Mouse (Mus musculus): ENCODE measurements around the gene Wdpcp. TPM values are rescaled to one million over a fixed set of nuclear protein-coding genes. Genes with fewer than 3 reads are reported as not detected.

Gene Wdpcp
- polyA plus RNA-seq, 1 experiment from 2014 or later = 8.3 TPM

DNA sequence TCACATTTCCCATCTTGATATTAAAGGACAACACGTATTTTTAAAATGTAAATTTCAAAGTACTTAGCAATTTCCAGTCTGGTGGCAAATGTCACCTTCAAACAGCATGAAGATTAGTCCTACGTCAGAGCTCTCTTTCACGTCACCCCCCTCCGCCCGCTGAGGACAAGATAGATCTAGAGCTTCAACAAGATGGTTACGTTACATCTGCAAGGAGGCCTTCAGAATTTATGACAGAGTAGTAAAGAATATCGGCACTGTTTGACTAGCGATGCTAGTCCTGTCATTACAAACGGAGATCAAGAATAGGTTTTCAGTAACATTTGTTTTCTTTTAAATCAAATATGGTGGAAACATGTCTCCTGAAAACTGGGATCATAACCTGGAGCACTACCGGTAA is 1.1 kb upstream of the Wdpcp start:
- H3K36me3 ChIP-seq = peaks cover 4% of the 10 kb centered on the region; the same call in 1 of the 2 replicates
- H3K9ac ChIP-seq = peak overlapping the region; percentile 49; the same call in 1 of the 2 replicates
- no peaks in the 10 kb centered on the region for H3K9me3 ChIP-seq
- H3K27me3 ChIP-seq = no peaks in the 10 kb centered on the region
- WGBS = 6% methylated on average over 10 of the region's 10 CpGs
- peak overlapping the region; percentile 84; the same call in 1 of the 2 replicates for H3K27ac ChIP-seq
- peak overlapping the region; percentile 49 for H3K4me2 ChIP-seq
- H3K4me1 ChIP-seq = peaks cover 21% of the 10 kb centered on the region
- ATAC-seq (ENCODE audit: insufficient number of reproducible peaks, low FRiP score, low TSS enrichment, low read depth) = no peak
- peak overlapping the region; percentile 87 for H3K4me3 ChIP-seq

DNA sequence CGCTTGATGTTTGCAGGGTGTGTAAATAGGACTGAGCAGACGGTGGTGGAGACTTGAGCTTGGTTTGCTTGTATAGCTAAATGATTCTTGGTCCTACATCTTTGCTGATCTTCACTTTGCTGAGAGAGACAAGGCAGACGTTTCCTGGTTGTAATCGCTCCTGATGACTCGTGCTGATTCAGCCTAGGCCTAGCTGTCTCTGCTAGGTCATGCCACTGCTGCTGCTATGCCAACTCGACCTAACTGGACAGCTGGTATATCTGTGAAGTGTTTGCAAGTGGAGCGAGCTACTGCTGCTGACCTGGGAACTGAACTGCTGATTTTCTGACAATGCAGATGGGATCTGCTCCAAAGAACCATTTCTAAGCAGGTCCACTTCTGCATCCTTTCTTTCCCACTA is 9.4 kb downstream of the Wdpcp start:
- Histone ChIP-seq H3K27ac (no peak overlapping the region), H3K9me3 (no peaks in the 10 kb centered on the region), H3K4me2 (no peak overlapping the region), H3K4me1 (no peaks in the 10 kb centered on the region), H3K4me3 (no peak overlapping the region), H3K36me3 (no peaks in the 10 kb centered on the region), H3K27me3 (no peaks in the 10 kb centered on the region), H3K9ac (no peak overlapping the region)
- 68% methylated on average over 7 of the region's 7 CpGs for WGBS
- no peak for ATAC-seq (ENCODE audit: insufficient number of reproducible peaks, low FRiP score, low TSS enrichment, low read depth)

DNA sequence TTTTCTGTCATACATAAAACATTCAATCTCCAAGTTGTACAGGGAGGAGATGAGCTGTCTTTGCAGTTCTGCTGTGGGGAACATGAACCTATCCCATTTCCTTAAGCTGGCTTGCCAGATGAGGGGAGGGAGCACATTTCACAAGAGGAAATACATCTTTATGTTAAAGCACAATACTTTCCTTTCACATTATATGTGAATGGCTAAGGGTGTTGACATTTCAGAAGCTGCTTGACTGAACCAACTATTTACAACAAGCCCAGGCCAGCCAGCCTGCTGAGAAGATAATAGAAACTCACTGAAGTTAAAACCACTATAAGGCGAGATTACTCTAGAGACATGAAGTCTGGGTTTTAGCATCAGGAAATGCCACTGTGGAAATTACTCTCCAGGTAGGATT is 11.3 kb downstream of the Wdpcp start:
- Histone ChIP-seq H3K27ac (no peak overlapping the region), H3K4me3 (no peak overlapping the region), H3K36me3 (no peaks in the 10 kb centered on the region), H3K9me3 (no peaks in the 10 kb centered on the region), H3K27me3 (no peaks in the 10 kb centered on the region), H3K9ac (no peak overlapping the region), H3K4me2 (no peak overlapping the region), H3K4me1 (no peaks in the 10 kb centered on the region)
- 25% methylated on average over 1 of the region's 1 CpGs for WGBS
- ATAC-seq (ENCODE audit: insufficient number of reproducible peaks, low FRiP score, low TSS enrichment, low read depth) = no peak

DNA sequence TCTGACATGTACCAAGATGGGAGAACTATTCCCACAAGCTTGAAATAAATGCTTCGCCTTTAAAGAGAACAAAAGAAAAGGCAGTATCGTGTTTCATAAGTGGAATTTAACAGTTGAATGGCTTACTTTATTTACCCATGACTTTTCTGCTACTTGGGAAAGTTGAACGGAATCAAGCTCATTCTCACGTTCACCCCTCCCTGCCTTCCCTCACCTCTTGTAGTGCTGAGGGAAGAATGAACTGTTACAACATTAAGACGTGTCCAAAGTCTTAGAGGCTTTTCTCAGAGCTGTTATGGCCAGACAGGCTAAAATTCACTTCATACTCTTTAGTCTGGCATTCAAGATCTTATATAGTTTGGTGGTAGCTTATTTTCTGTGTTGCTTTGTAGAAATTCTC is 30.5 kb downstream of the Wdpcp start:
- no peaks in the 10 kb centered on the region for H3K27me3 ChIP-seq
- H3K36me3 ChIP-seq = no peaks in the 10 kb centered on the region
- H3K4me1 ChIP-seq = no peaks in the 10 kb centered on the region
- no peaks in the 10 kb centered on the region for H3K9me3 ChIP-seq
- H3K4me2 ChIP-seq = no peak overlapping the region
- 32% methylated on average over 5 of the region's 5 CpGs for WGBS
- no peak overlapping the region for H3K27ac ChIP-seq
- no peak overlapping the region for H3K4me3 ChIP-seq
- ATAC-seq (ENCODE audit: insufficient number of reproducible peaks, low FRiP score, low TSS enrichment, low read depth) = no peak
- H3K9ac ChIP-seq = no peak overlapping the region

DNA sequence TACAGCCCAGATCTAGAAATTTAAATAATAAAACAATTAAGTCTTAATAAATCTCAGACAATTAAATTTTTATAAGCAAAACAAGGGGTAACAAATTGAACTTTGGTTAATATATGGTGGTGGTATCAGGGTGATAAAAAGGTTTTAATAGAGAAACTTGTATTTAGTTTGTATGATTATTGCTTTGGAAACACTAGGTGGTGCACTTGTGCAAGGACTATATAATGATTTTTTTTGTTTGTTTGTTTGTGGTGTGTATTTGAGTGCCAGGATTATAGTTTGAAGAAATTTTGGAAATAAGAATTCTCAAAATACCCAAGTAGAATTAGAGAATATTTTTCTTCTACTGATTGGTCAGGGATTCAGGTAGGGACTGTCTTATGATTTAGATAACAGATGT is 43.9 kb downstream of the Wdpcp start:
- ATAC-seq (ENCODE audit: insufficient number of reproducible peaks, low FRiP score, low TSS enrichment, low read depth) = no peak
- Histone ChIP-seq H3K27me3 (no peaks in the 10 kb centered on the region), H3K9me3 (no peaks in the 10 kb centered on the region), H3K9ac (no peak overlapping the region), H3K36me3 (no peaks in the 10 kb centered on the region), H3K4me2 (no peak overlapping the region), H3K4me1 (no peaks in the 10 kb centered on the region), H3K27ac (no peak overlapping the region), H3K4me3 (no peak overlapping the region)

DNA sequence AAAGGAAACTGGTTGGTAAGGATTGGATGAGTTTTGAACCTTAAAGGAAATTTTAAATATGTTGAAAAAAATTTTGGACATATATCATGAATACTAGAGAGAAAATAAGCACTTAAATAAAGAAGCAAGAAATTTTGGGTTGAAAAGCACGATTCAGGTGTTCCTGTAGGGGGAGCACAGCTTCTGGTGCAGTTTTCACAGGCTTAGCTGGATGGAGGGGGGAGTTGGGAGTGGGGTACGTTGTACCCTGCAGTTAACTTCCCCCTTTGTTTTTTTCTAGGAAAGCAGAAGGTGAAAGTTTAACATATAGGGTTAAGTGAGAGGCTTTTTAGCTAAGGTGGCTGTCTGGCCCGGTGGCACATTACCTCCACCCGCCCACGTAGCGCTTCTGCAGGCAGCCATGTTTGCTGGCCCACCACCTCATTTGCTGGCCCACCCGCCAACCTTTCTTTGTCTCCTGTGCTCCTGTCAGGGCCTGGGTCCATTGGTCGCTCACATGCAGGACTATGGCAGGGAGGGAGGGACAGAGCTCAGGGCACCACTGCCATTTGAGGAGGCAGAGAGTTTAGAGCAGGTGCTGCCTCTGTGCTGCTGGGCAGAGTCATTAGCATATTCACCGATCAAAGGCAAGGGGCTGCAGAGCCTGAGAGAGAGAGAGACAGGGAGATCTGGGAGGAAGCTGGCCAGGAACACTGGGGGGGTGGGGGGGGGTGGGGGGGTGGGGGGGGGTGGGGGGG is 62.3 kb downstream of the Wdpcp start:
- H3K36me3 ChIP-seq = no peaks in the 10 kb centered on the region
- H3K9ac ChIP-seq = no peak overlapping the region
- no peak for ATAC-seq (ENCODE audit: insufficient number of reproducible peaks, low FRiP score, low TSS enrichment, low read depth)
- H3K4me3 ChIP-seq = no peak overlapping the region
- no peak overlapping the region for H3K4me2 ChIP-seq
- H3K27me3 ChIP-seq = no peaks in the 10 kb centered on the region
- H3K9me3 ChIP-seq = no peaks in the 10 kb centered on the region
- no peak overlapping the region for H3K27ac ChIP-seq
- H3K4me1 ChIP-seq = no peaks in the 10 kb centered on the region
- 67% methylated on average over 9 of the region's 9 CpGs for WGBS

DNA sequence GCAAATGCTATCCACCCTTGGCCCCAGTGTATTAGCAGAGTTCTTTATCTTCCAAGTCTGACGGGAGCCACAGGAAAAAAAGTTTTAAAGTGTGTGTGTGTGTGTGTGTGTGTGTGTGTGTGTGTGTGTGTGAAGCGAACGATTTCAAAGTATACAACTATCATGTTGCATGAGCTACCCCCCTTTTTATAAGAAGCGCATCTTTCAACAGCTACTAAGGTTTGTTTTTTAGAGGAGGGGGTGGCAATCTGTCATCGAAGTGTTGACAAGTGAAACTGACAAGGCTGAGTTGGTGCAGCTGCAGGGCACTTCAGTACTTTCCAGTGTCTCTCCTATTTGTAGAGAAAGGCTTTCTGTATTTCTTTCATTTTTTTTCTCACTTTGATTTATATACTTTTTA is 66.3 kb downstream of the Wdpcp start:
- Histone ChIP-seq H3K27me3 (no peaks in the 10 kb centered on the region), H3K4me3 (no peak overlapping the region), H3K4me2 (no peak overlapping the region), H3K9ac (no peak overlapping the region), H3K9me3 (no peaks in the 10 kb centered on the region), H3K36me3 (no peaks in the 10 kb centered on the region), H3K4me1 (no peaks in the 10 kb centered on the region), H3K27ac (no peak overlapping the region)
- WGBS = 20% methylated on average over 5 of the region's 5 CpGs
- no peak for ATAC-seq (ENCODE audit: insufficient number of reproducible peaks, low FRiP score, low TSS enrichment, low read depth)

DNA sequence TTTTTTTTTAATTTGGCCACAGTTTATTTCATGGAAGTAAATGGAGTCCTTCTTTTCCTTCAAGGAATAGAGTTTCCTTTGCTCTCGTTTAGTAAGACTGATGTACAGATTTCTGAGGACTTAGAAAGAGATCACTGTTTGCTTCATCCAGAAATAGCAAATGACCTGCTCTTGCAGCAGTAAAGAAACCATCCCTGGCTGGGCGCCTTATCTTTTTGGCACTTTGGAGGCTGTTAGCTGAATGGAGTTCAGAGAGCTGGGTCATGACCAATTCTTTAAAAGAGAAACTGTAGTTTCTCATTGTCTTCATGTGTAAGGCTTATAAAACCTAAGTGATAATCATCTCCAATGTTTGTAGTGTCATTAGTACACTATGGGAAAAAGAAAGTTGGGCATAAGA is 67.5 kb downstream of the Wdpcp start:
- Histone ChIP-seq H3K9ac (no peak overlapping the region), H3K4me1 (no peaks in the 10 kb centered on the region), H3K36me3 (no peaks in the 10 kb centered on the region), H3K9me3 (no peaks in the 10 kb centered on the region), H3K4me2 (no peak overlapping the region), H3K27ac (no peak overlapping the region), H3K4me3 (no peak overlapping the region), H3K27me3 (no peaks in the 10 kb centered on the region)
- no peak for ATAC-seq (ENCODE audit: insufficient number of reproducible peaks, low FRiP score, low TSS enrichment, low read depth)
- WGBS = 47% methylated on average over 2 of the region's 2 CpGs

DNA sequence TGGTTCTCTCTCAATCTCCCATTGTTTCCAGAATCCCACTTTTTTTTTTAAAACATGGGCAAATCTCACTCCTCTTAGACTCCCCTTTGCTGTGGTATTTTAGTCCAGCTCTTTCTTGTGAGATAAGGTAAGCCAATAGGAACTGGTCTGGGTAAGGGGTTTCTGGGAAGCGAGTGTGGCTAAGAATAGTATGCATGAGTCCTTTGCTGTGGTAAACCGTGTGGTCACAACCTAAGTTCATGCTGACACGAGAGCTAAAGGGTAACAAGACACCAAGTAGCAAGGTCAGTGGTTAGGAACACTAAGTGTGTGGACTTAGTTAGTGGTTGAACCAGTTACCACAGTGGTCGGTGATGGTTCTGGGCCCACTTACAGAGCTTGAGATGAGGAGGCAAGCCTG is 72.2 kb downstream of the Wdpcp start:
- no peak for ATAC-seq (ENCODE audit: insufficient number of reproducible peaks, low FRiP score, low TSS enrichment, low read depth)
- H3K4me1 ChIP-seq = no peaks in the 10 kb centered on the region
- 68% methylated on average over 4 of the region's 4 CpGs for WGBS

DNA sequence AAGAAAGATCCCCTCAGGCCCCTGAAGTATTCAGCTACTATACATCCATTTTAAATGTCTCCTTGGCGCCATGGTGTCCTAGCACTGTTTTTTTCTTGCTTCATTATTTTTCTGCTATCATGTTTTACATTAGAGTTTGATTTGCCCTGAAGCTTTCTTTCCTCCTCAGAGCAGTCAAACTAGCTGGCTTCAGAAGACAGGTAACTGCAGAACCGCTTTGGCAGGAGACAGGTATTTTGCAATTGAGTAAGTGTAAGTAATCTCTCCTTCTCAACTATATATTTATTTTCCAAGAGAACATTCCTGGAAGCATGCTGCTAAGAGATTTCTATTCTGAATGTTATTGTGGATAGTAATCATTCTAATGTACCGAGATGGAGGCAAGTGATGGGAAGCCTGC is 74.1 kb downstream of the Wdpcp start:
- H3K36me3 ChIP-seq = no peaks in the 10 kb centered on the region
- H3K9ac ChIP-seq = no peak overlapping the region
- H3K4me2 ChIP-seq = no peak overlapping the region
- WGBS = 73% methylated on average over 3 of the region's 3 CpGs
- no peak overlapping the region for H3K27ac ChIP-seq
- no peak for ATAC-seq (ENCODE audit: insufficient number of reproducible peaks, low FRiP score, low TSS enrichment, low read depth)
- H3K27me3 ChIP-seq = no peaks in the 10 kb centered on the region
- H3K4me1 ChIP-seq = no peaks in the 10 kb centered on the region
- H3K4me3 ChIP-seq = no peak overlapping the region
- H3K9me3 ChIP-seq = no peaks in the 10 kb centered on the region

More for the DNA sequence above, 72.2 kb downstream of the Wdpcp start:
- Histone ChIP-seq H3K9me3 (no peaks in the 10 kb centered on the region), H3K27me3 (no peaks in the 10 kb centered on the region), H3K9ac (no peak overlapping the region), H3K4me2 (no peak overlapping the region), H3K4me3 (no peak overlapping the region), H3K27ac (no peak overlapping the region), H3K36me3 (no peaks in the 10 kb centered on the region)

DNA sequence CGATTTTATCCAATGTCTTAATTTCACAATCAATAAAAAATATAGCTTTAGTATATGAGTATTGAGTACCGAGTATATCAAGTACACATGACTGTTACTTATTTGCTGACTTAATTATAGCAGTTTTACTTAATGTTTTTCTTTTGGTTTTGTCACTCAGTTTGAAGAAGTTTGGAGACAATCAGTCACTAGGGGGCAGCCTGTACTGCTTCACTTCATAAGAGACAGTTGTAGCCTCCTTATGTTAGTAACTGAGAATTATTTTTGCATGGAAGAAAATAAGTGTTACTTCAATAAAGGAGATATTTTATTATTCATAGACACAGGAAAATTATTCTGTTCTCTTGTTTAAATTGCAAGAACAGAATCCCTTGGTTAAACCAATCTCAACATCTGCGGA is 87.0 kb downstream of the Wdpcp start:
- Histone ChIP-seq H3K4me1 (no peaks in the 10 kb centered on the region), H3K27ac (no peak overlapping the region), H3K4me2 (no peak overlapping the region), H3K9me3 (no peaks in the 10 kb centered on the region), H3K9ac (no peak overlapping the region), H3K4me3 (no peak overlapping the region), H3K27me3 (no peaks in the 10 kb centered on the region), H3K36me3 (no peaks in the 10 kb centered on the region)
- ATAC-seq (ENCODE audit: insufficient number of reproducible peaks, low FRiP score, low TSS enrichment, low read depth) = no peak
- WGBS = 70% methylated on average over 3 of the region's 3 CpGs

DNA sequence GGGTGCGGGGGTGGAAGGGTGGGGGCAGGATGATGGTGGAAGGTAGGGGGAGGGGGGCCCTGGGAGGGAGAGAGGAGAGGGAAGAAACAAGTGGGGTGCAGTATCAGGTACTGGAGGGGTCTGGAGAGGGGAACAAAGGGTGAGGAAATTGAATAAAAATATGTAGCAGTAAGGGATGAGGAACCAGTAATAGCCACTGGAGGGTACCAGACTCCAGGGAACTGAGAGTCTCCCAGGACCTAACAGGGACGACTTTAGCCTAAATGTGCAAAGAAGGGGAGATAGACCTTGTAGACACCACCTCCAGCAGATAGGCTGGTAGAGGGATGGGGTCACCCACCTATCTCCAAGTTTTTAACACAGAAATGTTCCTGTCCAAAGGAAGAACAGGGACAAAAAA is 105.0 kb downstream of the Wdpcp start:
- ATAC-seq (ENCODE audit: insufficient number of reproducible peaks, low FRiP score, low TSS enrichment, low read depth) = no peak
- Histone ChIP-seq H3K27ac (no peak overlapping the region), H3K9ac (no peak overlapping the region), H3K36me3 (no peaks in the 10 kb centered on the region), H3K4me3 (no peak overlapping the region), H3K4me1 (no peaks in the 10 kb centered on the region), H3K27me3 (no peaks in the 10 kb centered on the region), H3K9me3 (no peaks in the 10 kb centered on the region), H3K4me2 (no peak overlapping the region)
- WGBS = 67% methylated on average over 2 of the region's 2 CpGs

DNA sequence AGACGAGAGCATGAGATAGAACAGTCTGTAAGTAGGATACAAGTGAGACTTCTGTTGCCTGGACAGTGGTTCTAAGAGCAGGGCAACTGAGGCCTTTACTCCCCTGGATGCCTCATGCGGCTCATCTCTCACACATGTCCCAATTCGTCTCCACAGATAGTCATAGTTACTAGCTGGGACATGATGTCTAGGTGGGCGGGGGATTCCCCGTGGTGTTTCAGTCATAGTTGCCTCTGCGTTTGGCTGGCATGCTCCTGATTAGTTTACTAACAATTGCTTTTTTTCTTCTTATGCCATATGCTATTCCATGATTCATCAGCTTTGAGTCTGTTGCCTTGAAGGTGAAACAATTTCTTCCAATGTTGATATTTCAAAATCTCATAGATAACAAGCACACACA is 116.4 kb downstream of the Wdpcp start:
- 65% methylated on average over 6 of the region's 6 CpGs for WGBS
- H3K36me3 ChIP-seq = no peaks in the 10 kb centered on the region
- H3K9ac ChIP-seq = no peak overlapping the region
- no peaks in the 10 kb centered on the region for H3K27me3 ChIP-seq
- H3K4me2 ChIP-seq = no peak overlapping the region
- no peak overlapping the region for H3K27ac ChIP-seq
- no peak overlapping the region for H3K4me3 ChIP-seq
- no peaks in the 10 kb centered on the region for H3K4me1 ChIP-seq
- H3K9me3 ChIP-seq = no peaks in the 10 kb centered on the region
- ATAC-seq (ENCODE audit: insufficient number of reproducible peaks, low FRiP score, low TSS enrichment, low read depth) = no peak

All from limb, embryonic 15.5 days (tissue).